ENCODE assay signal across 9 mouse cellular contexts in the genomic region with DNA sequence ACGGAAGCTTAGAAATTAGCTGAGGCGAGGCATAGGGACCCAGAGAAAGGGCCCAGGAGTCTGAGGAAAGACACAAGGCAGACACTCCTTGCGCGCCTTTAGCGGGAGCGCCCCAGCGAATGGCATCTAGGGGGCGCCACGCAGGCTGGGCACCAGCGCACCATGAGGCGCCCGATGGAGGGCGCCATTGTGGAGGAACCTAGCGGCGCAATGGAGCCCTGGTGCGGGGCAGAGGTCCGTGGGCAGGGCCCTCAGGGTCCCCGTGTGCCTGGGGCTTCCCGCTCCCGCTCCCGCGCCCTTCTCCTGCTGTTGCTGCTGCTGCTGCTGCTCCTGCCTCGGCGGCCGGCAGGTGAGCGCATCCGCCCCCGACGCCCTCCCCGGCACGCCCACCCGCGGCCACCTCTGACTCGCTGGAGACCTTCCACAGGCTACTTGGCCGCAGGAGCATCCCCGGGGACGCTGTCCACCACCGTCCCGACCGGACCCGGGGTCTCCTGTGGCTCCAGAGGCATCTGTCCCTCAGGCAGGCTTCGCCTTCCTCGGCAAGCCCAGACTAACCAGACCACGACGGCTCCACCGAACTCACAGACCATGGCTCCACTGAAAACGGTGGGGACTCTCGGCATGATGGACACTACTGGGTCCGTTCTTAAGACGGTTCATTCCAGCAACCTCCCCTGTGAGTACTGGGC. TPM values are rescaled to one million over a fixed set of nuclear protein-coding genes. Genes with fewer than 3 reads are reported as not detected.
A peak's percentile ranks its signal among the peaks of the same experiment; 100 is the strongest.
DNase-seq lines count a peak whose midpoint lies in the region; ATAC-seq and TF ChIP-seq lines count a peak whose summit lies in the region.
"Had no signal": no experiment of that assay in that cellular context is flagged by ENCODE, and none has a peak within 500 bp of the region (broad histone marks: within the 10 kb centered on the region; RNA-seq: fewer than 3 reads in every experiment).

Gene Prss50 (plus strand): TSS at position 187 of the 692 bp plus-strand sequence.

- ATAC-seq in heart, embryonic 15.5 days (replicated peaks; ENCODE audit: insufficient number of reproducible peaks, insufficient read depth, low FRiP score, low read depth): no peak
- peak; percentile 50 for ATAC-seq in liver, postnatal 0 days

- H3K4me2 ChIP-seq in heart, embryonic 15.5 days: peak within 1 kb of the TSS; percentile 57
- H3K4me2 ChIP-seq in liver, postnatal 0 days (ENCODE audit: low read depth, low read length): peak within 1 kb of the TSS; percentile 71

- H3K27me3 ChIP-seq in heart, embryonic 15.5 days: peaks cover 27% of the 10 kb centered on the region
- peaks cover 5% of the 10 kb centered on the region; the same call in 1 of the 2 replicates for H3K27me3 ChIP-seq in liver, postnatal 0 days (ENCODE audit: insufficient read depth, low read length)

- TF ChIP-seq CTCF in gastrocnemius, adult 2 months (IDR thresholded peaks at IDR 0.05): peak; percentile 49
- TF ChIP-seq CTCF in liver, postnatal 0 days (IDR thresholded peaks at IDR 0.05; ENCODE audit: low read depth): peak; percentile 73

- no peak within 1 kb of the TSS for H3K4me3 ChIP-seq in gastrocnemius, adult 2 months
- peak within 1 kb of the TSS; percentile 32 for H3K4me3 ChIP-seq in heart, embryonic 15.5 days
- H3K4me3 ChIP-seq in liver, postnatal 0 days (ENCODE audit: low read depth, low read length): peak within 1 kb of the TSS; percentile 30

- TF ChIP-seq EP300 in liver, postnatal 0 days (IDR thresholded peaks at IDR 0.05; ENCODE audit: low read depth): no peak

- intact Hi-C loops in gastrocnemius, adult 2 months (cut with DNase I): no loop called here
- intact Hi-C loops in left cerebral cortex, postnatal 10 days (cut with DNase I): no loop called here

- WGBS in heart, embryonic 15.5 days: 9% methylated on average over 41 of the region's 50 CpGs
- WGBS in liver, postnatal 0 days (ENCODE audit: insufficient replicate concordance): 12% methylated on average over 46 of the region's 50 CpGs

- no peaks in the 10 kb centered on the region for H3K9me3 ChIP-seq in heart, embryonic 15.5 days (replicated peaks)
- H3K9me3 ChIP-seq in liver, postnatal 0 days (ENCODE audit: low read length): no peaks in the 10 kb centered on the region

- H3K9ac ChIP-seq in heart, embryonic 15.5 days: no peak within 1 kb of the TSS
- no peak within 1 kb of the TSS; the same call in 1 of the 2 replicates for H3K9ac ChIP-seq in liver, postnatal 0 days (replicated peaks)

- DNase-seq in gastrocnemius, adult 2 months: peak; percentile 22
- DNase-seq in gastrocnemius, postnatal 25 days: no peak
- peak; percentile 52 for DNase-seq in T-cell, adult 2 months (ENCODE audit: low spot score)
- DNase-seq in liver, postnatal 0 days: peak; percentile 46
- peak; percentile 68 for DNase-seq in testis, postnatal 14 days (ENCODE audit: low spot score)
- DNase-seq in ovary, adult 18-20 months (ENCODE audit: low spot score): no peak
- DNase-seq in left cerebral cortex, postnatal 10 days (ENCODE audit: extremely low spot score in 1 of 2, low spot score in 2 of 2): no peak

- H3K27ac ChIP-seq in gastrocnemius, adult 2 months: no peak within 1 kb of the TSS
- H3K27ac ChIP-seq in heart, embryonic 15.5 days: no peak within 1 kb of the TSS
- H3K27ac ChIP-seq in liver, postnatal 0 days (ENCODE audit: low read depth): no peak within 1 kb of the TSS
- H3K27ac ChIP-seq: macrophage had no signal

- H3K36me3 ChIP-seq in heart, embryonic 15.5 days: no peaks in the 10 kb centered on the region
- no peaks in the 10 kb centered on the region for H3K36me3 ChIP-seq in liver, postnatal 0 days (replicated peaks; ENCODE audit: insufficient read depth, low read length)

- H3K4me1 ChIP-seq in heart, embryonic 15.5 days (replicated peaks): peaks cover 8% of the 10 kb centered on the region
- H3K4me1 ChIP-seq in liver, postnatal 0 days (ENCODE audit: insufficient read depth): peaks cover 3% of the 10 kb centered on the region

RNA-seq across cellular contexts. Expression of gene Prss50, which starts in this region (rescaled TPM):
- not detected for total RNA-seq in gastrocnemius, adult 2 months (2021)
- not detected for total RNA-seq in gastrocnemius, postnatal 25 days (2021)
- 0.37 TPM in 1 of 2 replicates, not detected in the other for polyA plus RNA-seq in heart, embryonic 15.5 days (2015; fragmentation: Nextera tagmentation; extraction: Ambion mirVana)
- polyA plus RNA-seq in liver, postnatal 0 days (2015; fragmentation: Nextera tagmentation; extraction: Ambion mirVana): 9.2 and 10.3 TPM in 2 replicates
- under 1 TPM in 1 of 2 experiments, not detected in 1; 0.58 TPM for total RNA-seq in left cerebral cortex, postnatal 10 days (2021)
- polyA plus RNA-seq: macrophage had no signal

Comparison
In these comparisons a context has a peak if more than half of its experiments do, and no peak if none do; other contexts are left out.
1. Peak in DNase-seq in gastrocnemius, adult 2 months; RNA of the gene not detected or under 1 TPM.
2. DNase-seq: peak in T-cell, adult 2 months (single experiment), liver, postnatal 0 days (single experiment) and testis, postnatal 14 days (single experiment); none in gastrocnemius, postnatal 25 days (single experiment), ovary, adult 18-20 months (single experiment) and left cerebral cortex, postnatal 10 days (0 of 2).